Mouse (Mus musculus) stomach, embryonic 16.5 days (tissue): Measurements from ENCODE around the gene Ankrd54. TPM values are rescaled to one million over a fixed set of nuclear protein-coding genes. Genes with fewer than 3 reads are reported as not detected.

Source experiments
- ATAC-seq: fragments of 200-750 bp; cut with Nextera tagmentation; 2 replicates; pipeline ENCODE4 v1.8.0; 2017; ENCODE audit warnings: moderate number of reproducible peaks, moderate TSS enrichment; ENCODE audit not compliant: insufficient read depth, low FRiP score
- H3K27ac ChIP-seq: fragments of 300-500 bp; sonication (generic); 2 replicates; pipeline ENCODE4 v1.5.1; 2014; ENCODE audit warnings: low read length
- H3K27me3 ChIP-seq: fragments of 300-500 bp; sonication (generic); 2 replicates; pipeline ENCODE4 v1.6.1; 2014; ENCODE audit warnings: low read length, control low read depth, mixed read lengths; ENCODE audit not compliant: control insufficient read depth, insufficient read depth
- H3K36me3 ChIP-seq: fragments of 300-500 bp; sonication (generic); 2 replicates; pipeline ENCODE4 v1.6.1; 2014; ENCODE audit warnings: low read length; ENCODE audit not compliant: control insufficient read depth, insufficient read depth
- H3K4me1 ChIP-seq: fragments of 300-500 bp; sonication (generic); 2 replicates; pipeline ENCODE4 v1.6.1; 2014; ENCODE audit warnings: low read length, control low read depth, mixed read lengths; ENCODE audit not compliant: control insufficient read depth, insufficient read depth
- H3K4me2 ChIP-seq: fragments of 300-500 bp; sonication (generic); 2 replicates; pipeline ENCODE4 v1.6.1; 2014; ENCODE audit warnings: low read depth, low read length, mixed read lengths
- H3K4me3 ChIP-seq: fragments of 300-500 bp; sonication (generic); replicated peaks from 2 replicates; pipeline ENCODE4 v1.5.1; 2014; ENCODE audit warnings: mild to moderate bottlenecking, low read length
- H3K9ac ChIP-seq: fragments of 300-500 bp; sonication (generic); 2 replicates; pipeline ENCODE4 v1.6.1; 2014; ENCODE audit warnings: low read length
- H3K9me3 ChIP-seq: fragments of 300-500 bp; sonication (generic); replicated peaks from 2 replicates; pipeline ENCODE4 v1.6.1; 2016; ENCODE audit warnings: low read length, control low read depth; ENCODE audit not compliant: control insufficient read depth
- WGBS: fragments of 180-500 bp; shearing (Covaris S2); extraction: QIAGEN DNeasy Blood & Tissue Kit; methylation state at CpG from one replicate; pipeline ENCODE4 v1.1.7; 2014; 5-methylcytosine and 5-hydroxymethylcytosine counted together
- polyA plus RNA-seq: library from polyadenylated mRNA; unstranded; fragments of >200 nt; fragmentation: Nextera tagmentation; extraction: Ambion mirVana; gene quantifications from 2 replicates; pipeline ENCODE4 v1.2.1, GENCODE M21; 2015

The Ankrd54 gene
- polyA plus RNA-seq, 1 experiment from 2014 or later, result 35.8 TPM

DNA sequence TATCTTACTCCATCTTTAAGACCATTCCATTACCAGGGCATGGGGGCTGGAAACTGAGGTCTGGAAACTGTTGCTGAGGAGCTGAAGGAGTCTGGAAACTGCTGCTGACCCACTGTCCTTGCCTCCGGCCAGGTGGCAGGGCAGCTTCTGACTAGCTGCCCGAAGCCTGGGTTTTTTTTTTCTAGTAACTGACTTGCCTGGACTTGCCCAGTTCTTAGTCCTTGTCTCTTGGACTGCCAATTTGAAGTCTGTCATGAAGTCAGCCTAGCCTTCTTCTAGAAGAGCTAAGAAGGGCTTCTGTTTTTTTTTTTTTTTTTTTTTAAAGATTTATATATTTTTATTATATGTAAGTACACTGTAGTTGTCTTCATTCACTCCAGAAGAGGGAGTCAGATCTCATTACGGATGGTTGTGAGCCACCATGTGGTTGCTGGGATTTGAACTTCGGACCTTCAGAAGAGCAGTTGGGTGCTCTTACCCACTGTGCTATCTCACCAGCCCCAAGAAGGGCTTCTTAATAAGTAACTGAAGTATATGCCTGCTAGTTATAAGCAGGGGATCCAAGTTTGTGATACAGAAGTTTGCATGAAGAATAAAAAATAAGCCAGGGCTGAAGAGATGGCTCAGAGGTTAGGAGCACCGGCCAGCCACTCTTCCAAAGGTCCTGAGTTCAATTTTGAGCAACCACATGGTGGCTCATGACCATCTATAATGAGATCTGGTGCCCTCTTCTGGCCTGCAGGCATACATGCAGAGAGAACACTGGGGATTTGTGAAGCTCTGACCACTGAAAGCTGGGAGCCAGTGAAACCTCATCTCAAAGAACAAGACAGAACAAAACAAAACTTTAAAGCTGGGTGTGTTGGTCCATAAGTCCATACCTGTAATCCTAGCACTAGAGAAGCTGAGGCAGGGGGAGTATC lies 8.7 kb upstream of the Ankrd54 start:
- H3K27me3 ChIP-seq, result no peaks in the 10 kb centered on the region
- peaks cover 13% of the 10 kb centered on the region for H3K4me1 ChIP-seq
- no peaks in the 10 kb centered on the region for H3K9me3 ChIP-seq
- H3K4me2 ChIP-seq, result no peak overlapping the region
- H3K36me3 ChIP-seq, result no peaks in the 10 kb centered on the region
- WGBS, result 62% methylated on average over 5 of the region's 5 CpGs
- H3K4me3 ChIP-seq, result no peak overlapping the region
- no peak for ATAC-seq
- H3K9ac ChIP-seq, result no peak overlapping the region
- H3K27ac ChIP-seq, result no peak overlapping the region

DNA sequence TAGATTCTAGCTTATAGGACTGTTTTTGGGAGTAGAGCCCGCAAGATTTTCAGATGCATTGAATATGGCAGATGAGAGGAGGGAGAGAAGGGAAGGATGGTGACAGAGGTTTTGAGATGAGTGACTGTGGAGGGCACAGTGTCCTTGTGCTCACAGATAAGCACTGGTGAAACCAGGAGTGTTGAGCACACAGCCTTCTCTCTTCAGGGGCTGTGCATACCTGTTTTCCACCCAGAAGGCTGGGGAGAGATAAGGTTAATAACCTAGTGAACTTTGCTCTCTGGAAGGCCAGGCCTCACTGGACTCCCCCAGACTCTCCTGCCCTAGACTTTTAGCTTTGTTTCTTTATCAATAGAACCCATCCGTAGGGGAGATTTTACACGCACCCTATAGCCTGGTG lies 5.7 kb upstream of the Ankrd54 start:
- 69% methylated on average over 3 of the region's 3 CpGs for WGBS
- H3K4me2 ChIP-seq, result no peak overlapping the region
- no peak overlapping the region for H3K9ac ChIP-seq
- no peak overlapping the region for H3K4me3 ChIP-seq
- H3K36me3 ChIP-seq, result no peaks in the 10 kb centered on the region
- peak overlapping the region; percentile 25 for H3K27ac ChIP-seq
- ATAC-seq, result peak; percentile 48; the same call in 1 of the 2 replicates
- H3K27me3 ChIP-seq, result no peaks in the 10 kb centered on the region
- peaks cover 14% of the 10 kb centered on the region for H3K4me1 ChIP-seq
- H3K9me3 ChIP-seq, result no peaks in the 10 kb centered on the region

DNA sequence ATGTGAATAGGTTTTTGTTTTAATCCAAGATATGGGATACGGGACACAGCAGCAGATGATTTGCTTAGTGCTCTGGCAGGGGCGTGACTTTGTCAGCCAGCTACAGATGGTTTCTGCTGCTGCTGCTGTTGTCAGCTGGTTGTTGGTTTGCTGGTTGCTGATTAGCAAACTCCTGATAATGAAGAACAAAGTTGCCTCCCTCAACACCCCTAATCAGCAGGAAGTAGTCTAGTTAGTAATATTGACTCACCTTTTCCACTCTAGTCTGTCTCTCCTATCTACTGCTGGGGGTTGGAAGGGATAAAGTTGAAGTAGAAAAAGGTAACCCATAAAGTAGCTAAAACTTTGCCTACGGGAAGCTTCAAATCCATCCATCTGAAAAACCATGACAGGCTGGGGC lies 4.9 kb upstream of the Ankrd54 start:
- WGBS, result 51% methylated on average over 3 of the region's 3 CpGs
- Histone ChIP-seq H3K4me2 (no peak overlapping the region), H3K4me1 (peaks cover 16% of the 10 kb centered on the region), H3K4me3 (no peak overlapping the region), H3K9me3 (no peaks in the 10 kb centered on the region), H3K27me3 (no peaks in the 10 kb centered on the region), H3K36me3 (no peaks in the 10 kb centered on the region), H3K27ac (peak overlapping the region; percentile 56), H3K9ac (no peak overlapping the region)
- no peak for ATAC-seq

DNA sequence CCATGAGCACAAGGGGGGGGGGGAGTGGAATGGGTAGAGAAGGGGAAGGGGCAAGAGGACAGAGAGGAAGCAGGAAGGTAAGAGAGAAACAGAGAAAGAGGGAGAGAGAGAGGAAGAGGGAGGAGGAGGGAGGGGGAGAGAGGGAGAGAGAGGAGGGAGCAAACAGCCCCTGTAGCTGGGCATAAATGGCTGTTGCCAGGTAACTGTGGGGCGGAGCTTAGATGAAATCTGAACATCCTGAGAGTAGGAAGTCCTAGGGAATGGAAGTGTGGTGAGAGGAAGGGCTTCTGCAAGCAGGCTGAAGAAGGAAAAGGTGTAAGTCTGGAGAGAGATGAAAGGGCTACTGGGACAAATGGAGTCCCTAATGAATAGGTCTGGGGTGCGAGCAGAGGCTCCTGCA lies 3.6 kb upstream of the Ankrd54 start:
- no peak overlapping the region for H3K4me2 ChIP-seq
- no peak overlapping the region for H3K9ac ChIP-seq
- WGBS, result 29% methylated on average over 2 of the region's 2 CpGs
- no peaks in the 10 kb centered on the region for H3K27me3 ChIP-seq
- no peak overlapping the region for H3K27ac ChIP-seq
- no peak overlapping the region for H3K4me3 ChIP-seq
- peaks cover 25% of the 10 kb centered on the region for H3K4me1 ChIP-seq
- H3K9me3 ChIP-seq, result no peaks in the 10 kb centered on the region
- no peaks in the 10 kb centered on the region for H3K36me3 ChIP-seq
- no peak for ATAC-seq

DNA sequence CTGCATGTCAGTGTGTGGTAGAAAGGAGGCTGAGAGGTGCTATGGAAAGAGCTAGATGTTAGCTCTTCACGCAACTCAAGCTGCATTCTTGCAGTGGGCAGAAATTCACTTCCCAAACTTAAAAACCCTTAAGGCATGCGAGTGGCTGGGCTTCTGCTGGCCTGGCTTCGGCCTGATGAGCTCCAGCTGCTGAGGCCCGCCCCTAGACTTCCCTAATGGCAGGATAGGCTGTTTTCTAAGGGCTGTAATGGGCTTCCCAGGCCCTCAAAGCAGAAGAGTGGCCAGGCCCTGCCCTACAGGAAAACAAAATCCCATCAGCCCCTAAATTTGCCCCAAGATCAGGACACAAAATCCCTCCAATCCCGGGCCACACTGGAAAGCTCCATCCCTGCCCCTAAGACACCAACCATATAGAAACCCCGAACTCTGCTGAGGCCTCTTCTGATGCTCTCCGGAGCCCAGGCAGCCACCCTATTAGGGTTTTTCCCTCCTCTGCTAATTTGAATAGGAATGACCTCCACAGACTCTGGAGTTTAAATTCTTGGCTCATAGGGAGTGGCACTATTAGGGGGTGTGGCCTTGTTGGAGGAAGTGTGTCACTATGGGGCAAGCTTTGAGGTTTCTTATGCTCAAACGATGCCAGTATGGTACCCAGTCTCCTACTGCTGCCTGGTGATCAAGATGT lies 2.5 kb upstream of the Ankrd54 start:
- Histone ChIP-seq H3K27ac (peak overlapping the region; percentile 85), H3K9me3 (no peaks in the 10 kb centered on the region), H3K9ac (no peak overlapping the region), H3K4me3 (no peak overlapping the region), H3K4me2 (no peak overlapping the region), H3K4me1 (peaks cover 29% of the 10 kb centered on the region), H3K36me3 (no peaks in the 10 kb centered on the region), H3K27me3 (no peaks in the 10 kb centered on the region)
- 35% methylated on average over 8 of the region's 8 CpGs for WGBS
- no peak for ATAC-seq

DNA sequence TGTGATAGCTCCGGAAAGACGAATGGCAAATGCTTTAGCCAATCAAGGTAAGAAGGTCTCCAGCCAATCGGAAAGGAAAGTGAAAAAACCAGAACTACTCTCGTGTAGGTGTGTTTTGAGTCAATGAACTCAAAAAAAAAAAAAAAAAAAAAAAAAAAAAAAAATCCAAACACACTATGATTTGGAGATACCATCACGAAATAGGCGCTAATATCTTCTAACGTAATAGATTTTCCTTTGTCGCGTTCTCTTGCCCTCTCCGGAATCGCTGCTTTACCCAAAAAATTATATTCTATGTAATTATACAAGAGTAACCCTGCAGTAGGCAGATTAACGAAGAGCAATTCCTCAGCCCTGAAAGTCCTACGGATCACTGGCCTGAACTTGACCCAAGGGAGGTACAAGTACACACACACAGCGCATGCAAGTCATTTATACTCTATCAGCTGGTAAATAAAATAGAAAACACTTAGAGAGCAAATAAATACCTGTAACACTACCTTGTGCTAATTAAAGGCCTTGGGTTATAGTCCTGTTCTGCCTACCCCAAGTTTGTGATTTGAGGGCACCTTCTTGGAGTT lies 557 bp upstream of the Ankrd54 start:
- peak overlapping the region; percentile 39 for H3K4me3 ChIP-seq
- H3K27ac ChIP-seq, result peak overlapping the region; percentile 73
- H3K9me3 ChIP-seq, result no peaks in the 10 kb centered on the region
- H3K27me3 ChIP-seq, result no peaks in the 10 kb centered on the region
- WGBS, result 8% methylated on average over 14 of the region's 14 CpGs
- peak overlapping the region; percentile 69 for H3K4me2 ChIP-seq
- H3K36me3 ChIP-seq, result peaks cover 8% of the 10 kb centered on the region; the same call in 1 of the 2 replicates
- ATAC-seq, result no peak
- peak overlapping the region; percentile 67 for H3K9ac ChIP-seq
- peaks cover 29% of the 10 kb centered on the region for H3K4me1 ChIP-seq

DNA sequence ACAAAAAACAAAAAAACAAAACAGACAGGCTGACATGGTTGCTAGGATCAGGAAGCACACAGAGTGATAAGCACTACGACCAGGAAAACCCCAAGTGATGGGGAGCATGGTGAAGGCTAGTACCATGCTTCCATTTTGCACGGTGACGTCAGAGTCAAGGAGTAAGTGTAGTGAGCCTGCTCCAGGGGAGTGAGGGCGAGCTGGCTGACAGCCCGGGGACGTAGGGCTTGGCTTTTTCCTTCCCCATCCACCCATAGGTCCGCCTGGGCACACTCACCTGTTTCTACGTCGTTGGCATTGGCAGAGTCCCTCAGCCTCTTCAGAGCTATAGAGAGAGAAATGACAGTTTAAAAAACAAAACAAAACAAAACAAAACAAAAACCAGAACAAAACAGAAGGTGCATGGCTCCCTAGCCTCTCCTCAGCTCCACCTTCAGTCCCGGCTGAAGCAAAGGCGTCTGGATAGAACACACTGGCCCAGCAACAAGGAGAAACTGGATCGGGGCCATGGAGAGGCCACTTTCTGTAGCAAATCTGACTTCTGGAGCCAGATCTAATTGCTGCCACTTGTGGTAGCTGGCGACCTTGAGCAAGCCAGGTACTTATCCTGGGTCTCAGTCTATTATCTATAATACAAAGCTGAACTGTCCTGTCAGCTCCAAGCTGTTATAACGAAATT lies 1.7 kb downstream of the Ankrd54 start:
- Histone ChIP-seq H3K4me1 (peaks cover 29% of the 10 kb centered on the region), H3K4me3 (no peak overlapping the region), H3K4me2 (peak overlapping the region; percentile 81; the same call in 1 of the 2 replicates), H3K9me3 (no peaks in the 10 kb centered on the region), H3K36me3 (peaks cover 14% of the 10 kb centered on the region; the same call in 1 of the 2 replicates), H3K9ac (0 out of 2 replicates have a peak overlapping the region, but pooled peaks have one; percentile 38), H3K27me3 (no peaks in the 10 kb centered on the region), H3K27ac (no peak overlapping the region)
- WGBS, result 78% methylated on average over 14 of the region's 14 CpGs
- no peak for ATAC-seq

DNA sequence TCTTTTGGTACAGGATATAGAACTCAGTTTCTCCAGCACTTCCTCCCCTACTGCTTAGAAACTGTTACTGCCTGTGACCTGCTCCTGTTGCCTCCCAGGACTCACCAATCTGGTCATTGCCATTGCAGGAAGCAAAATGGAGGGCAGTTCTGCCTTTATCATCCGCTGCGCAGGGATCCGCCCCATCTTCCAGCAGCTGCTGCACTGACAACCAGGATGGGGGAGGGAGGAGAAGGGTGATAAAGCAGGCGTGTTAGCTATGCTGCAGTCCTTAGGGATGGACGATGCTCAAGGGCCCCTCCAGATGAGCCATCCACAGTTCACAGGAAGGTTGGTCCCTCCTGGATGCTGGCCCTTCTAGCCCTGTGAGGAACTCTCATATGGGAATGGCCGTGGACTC lies 4.8 kb downstream of the Ankrd54 start:
- no peak for ATAC-seq
- 85% methylated on average over 6 of the region's 6 CpGs for WGBS
- H3K36me3 ChIP-seq, result peaks cover 28% of the 10 kb centered on the region

More for the DNA sequence above, 4.8 kb downstream of the Ankrd54 start:
- Histone ChIP-seq H3K27me3 (no peaks in the 10 kb centered on the region), H3K27ac (no peak overlapping the region), H3K4me3 (no peak overlapping the region), H3K9ac (no peak overlapping the region), H3K4me1 (peaks cover 12% of the 10 kb centered on the region), H3K4me2 (no peak overlapping the region), H3K9me3 (no peaks in the 10 kb centered on the region)
